Mouse (Mus musculus) gastrocnemius, postnatal 36 days (tissue): ENCODE measurements around the gene Macc1. TPM values are rescaled to one million over a fixed set of nuclear protein-coding genes. Genes with fewer than 3 reads are reported as not detected.

ENCODE experiments used
- DNase-seq, 2 experiments: peaks; one replicate each; pipeline ENCODE4 v3.0.0; 2022
- intact Hi-C: fragments of 180-260 bp; cut with DNase I; formaldehyde crosslinking; loops from one replicate; pipeline ENCODE4 v1.15.1; 2025
- total RNA-seq, 2 experiments: library from RNA; stranded (reverse); gene quantifications; 2 replicates each; pipeline ENCODE4 v1.2.3; 2021

The Macc1 gene
- total RNA-seq, 2 experiments from 2014 or later, result not detected

DNA sequence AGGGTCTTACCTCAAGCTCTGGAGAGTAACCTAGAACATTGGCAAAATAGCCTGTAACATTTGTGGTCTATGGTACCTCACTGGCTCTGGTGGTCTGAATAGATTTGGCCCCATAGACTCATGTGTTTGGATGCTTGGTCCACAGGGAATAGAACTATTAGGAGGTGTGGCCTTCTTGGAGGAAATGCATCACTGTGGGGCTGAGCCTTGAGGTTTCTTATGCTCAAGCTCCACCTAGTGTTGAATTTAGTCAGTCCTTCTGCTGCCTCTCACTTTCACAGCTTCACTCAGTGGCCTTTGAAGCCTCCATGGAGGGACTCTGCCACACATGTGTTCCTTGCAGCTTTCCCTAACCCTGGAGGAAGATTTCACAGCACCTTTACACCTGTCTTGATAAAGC, 156.2 kb downstream of the Macc1 start:
- intact Hi-C loops, result no loop called here
- DNase-seq, result no peak

GRCm38 (mm10) chr12:119483296-119483695, 169.2 kb downstream of the Macc1 start:
- DNase-seq, result no peak
- intact Hi-C loops, result no loop called here

DNA sequence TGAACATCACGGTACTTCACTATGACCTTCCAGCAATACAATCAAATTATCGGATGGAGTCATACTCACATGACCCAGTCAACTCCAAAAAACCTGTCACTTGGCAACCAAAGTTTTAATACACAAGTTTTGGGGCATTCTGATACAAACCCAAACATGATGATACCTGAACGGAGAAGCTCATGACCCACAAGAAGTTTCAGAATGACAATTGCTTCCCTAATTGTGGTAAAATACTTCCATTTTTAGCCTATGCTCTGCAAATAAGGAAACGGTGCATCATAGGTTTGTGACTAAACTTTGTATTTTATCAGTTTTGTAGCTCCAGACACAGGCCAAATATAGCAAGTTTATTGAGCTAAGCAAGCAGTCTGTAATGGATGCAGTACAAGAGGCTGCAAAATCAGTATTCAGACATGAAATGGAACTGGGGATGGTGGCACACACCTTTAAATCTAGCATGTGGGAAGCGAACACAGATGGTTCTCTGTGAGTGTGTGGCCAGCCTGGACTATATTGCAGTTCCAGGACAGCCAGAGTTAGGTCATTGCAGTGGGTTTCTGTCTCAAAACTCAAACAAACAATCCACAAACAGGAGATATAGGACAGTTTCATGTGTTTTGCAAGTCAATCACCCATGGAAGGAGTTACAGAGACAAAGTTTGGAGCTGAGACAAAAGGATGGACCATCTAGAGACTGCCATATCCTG, 170.0 kb downstream of the Macc1 start:
- intact Hi-C loops, result no loop called here
- DNase-seq, result no peak

- intact Hi-C loops, result no loop called here
- DNase-seq, result no peak
Measured at GRCm38 (mm10) chr12:119511145-119511544, 197.1 kb downstream of the Macc1 start.

Other genes starting within 250 kb of the Macc1 start
- under 1 TPM; 0.36 to 0.79 TPM for gene Itgb8, start 75.5 kb upstream of the Macc1 start, total RNA-seq